Mouse (Mus musculus) CD4-positive helper T cell, adult 2 months (primary cell): ENCODE measurements around the gene Cep63.

Source experiments
- DNase-seq: peaks from one replicate; pipeline ENCODE4 v3.0.0-alpha.2; 2012; ENCODE audit warnings: low read depth, missing footprints, low spot score

Cep63 gene

GRCm38 (mm10) chr9:102631589-102632147 is 5.3 kb upstream of the Cep63 start:
- DNase-seq = no peak

DNA sequence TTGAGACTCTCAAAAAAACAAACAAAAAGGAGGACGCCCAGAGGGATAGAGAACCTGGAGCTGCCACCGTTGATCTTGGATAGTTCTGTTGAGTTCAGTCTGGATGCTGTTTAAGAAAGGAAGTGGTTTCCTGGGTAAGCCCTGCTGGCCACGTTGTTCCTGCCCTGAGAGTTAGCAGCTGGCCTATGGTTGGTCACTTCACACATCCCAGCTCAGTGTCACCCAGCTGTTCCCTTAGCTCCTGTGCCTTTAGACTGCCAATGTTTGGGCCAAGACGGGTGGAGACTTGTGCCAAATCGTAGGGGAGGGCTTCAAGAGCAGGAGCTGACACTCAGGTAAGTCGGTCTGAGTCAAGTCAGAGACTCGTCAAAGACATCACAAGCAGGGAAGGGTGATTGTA is 2.7 kb upstream of the Cep63 start:
- no peak for DNase-seq

DNA sequence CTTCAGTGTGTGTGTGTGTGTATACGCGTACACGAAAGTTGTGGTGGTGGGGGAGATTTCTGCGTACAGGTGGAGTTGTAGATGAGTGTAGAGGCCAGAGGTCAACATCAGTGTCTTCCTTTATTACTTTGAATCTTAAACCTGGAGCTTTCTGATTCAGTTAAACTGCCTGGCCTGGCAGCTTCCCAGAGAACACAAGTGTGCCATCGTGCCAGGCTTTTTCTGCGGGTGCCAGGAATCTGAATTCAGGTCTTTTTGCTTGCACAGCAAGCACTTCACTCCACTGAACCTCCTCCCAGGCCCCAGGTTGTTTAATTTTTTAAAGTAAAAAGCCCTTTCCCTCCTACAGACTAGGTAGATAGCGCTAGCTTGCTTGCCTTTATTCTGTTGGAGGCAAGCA is 1.1 kb upstream of the Cep63 start:
- DNase-seq = no peak

GRCm38 (mm10) chr9:102626839-102627225 is 498 bp upstream of the Cep63 start:
- DNase-seq = no peak

GRCm38 (mm10) chr9:102625401-102625982 is 842 bp downstream of the Cep63 start:
- no peak for DNase-seq

GRCm38 (mm10) chr9:102623581-102623980 is 2.8 kb downstream of the Cep63 start:
- no peak for DNase-seq

GRCm38 (mm10) chr9:102622876-102623275 is 3.5 kb downstream of the Cep63 start:
- no peak for DNase-seq

- DNase-seq = peak; percentile 75
Observed at GRCm38 (mm10) chr9:102622192-102622857, 4.0 kb downstream of the Cep63 start.

GRCm38 (mm10) chr9:102621385-102621784 is 4.9 kb downstream of the Cep63 start:
- no peak for DNase-seq

- DNase-seq = no peak
Observed at GRCm38 (mm10) chr9:102616267-102616666, 10.1 kb downstream of the Cep63 start.

DNA sequence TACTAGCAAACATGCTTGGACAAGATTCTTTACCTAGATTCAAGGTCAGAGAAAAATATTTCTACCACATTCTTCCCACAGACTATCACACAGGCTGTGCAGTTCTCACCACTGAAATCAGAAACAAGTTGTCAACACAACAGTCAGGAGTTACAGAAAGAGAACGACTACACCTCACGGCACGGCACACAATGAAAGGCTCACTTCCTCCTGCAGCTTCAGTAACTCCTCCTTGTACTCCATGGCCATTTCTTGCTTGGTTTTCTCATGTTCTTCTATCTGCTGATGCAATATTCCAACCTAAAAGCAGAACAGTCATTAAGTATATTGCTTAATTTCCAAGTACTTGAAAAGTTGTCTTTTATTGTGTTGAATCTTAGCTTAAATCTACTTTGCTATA is 11.3 kb downstream of the Cep63 start:
- no peak for DNase-seq

GRCm38 (mm10) chr9:102609221-102609620 is 17.1 kb downstream of the Cep63 start:
- no peak for DNase-seq

- no peak for DNase-seq
Observed at GRCm38 (mm10) chr9:102607471-102607870, 18.9 kb downstream of the Cep63 start.

DNA sequence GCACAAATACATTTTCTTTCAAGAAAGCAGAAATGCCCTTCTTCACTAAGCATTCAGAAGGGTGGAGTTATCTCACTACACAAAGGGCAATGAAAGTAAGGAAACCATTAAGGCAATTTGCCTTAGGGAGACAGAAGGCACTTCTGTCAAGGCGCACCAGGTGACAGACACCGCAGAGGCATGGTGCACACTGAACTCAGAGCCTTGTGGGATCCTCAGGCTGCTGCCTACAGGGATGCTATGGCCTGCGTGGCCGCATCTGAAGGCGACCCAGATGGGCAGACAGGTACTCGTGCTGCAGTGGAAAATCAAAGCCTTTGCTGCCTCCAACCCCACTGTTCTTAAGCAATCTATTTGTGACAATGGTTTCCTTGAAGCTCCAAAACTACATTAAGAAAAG is 21.2 kb downstream of the Cep63 start:
- no peak for DNase-seq

DNA sequence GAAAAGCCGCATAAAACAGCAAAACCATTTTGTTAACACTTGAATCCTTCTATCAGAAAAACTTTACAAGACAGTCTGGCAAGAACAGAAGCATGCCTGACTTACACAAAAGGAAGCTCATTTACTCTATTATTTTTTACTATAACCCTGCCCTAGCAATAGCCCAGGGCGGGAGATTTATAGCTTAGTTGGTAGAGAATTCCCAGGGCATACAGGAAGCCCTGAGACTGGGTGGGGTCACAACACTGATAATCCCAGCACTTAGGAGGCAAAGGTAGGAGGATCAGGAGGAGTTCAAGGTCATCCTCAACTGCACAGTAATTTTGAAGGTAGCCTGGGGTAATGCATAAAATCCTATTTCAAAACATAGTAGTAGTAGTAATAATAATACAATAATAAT is 24.7 kb downstream of the Cep63 start:
- DNase-seq = no peak

- DNase-seq = no peak
Observed at GRCm38 (mm10) chr9:102601187-102601586, 25.1 kb downstream of the Cep63 start.

DNA sequence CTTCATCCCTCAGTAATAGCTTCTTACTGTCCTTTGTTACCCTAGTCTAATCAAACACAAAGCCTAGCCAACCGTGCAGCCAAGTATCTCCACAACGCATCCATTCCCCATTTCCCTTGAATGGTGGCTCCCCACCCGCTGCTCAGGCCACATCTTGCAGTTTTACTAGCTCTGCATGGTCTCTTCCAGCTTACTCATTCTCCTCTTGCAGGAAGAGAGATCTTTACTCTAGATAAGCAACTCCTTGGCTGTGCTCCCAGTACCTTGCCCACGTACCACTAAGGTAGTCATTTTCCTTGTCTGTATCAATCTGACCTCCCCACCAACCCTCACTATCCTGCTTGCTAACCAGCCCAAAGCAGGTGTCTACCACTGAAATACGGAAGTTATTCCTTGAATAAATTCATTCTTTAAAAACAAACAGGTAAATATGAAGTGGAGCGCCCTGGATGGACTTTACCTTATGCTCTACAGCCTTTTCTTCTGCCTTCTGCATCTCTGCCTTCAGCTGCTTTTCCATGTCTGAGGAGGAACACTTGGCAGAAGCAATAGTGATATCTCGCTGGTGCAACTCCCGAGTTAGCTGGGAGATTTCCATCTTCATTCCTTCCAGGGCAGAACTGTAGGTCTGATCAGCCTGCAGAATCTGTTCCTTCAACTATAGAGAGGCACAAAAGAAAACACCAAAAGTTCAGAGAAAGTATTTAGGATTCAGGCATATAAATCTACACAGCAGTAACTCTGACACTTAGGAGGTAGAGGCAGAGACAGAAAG is 30.5 kb downstream of the Cep63 start:
- no peak for DNase-seq

DNA sequence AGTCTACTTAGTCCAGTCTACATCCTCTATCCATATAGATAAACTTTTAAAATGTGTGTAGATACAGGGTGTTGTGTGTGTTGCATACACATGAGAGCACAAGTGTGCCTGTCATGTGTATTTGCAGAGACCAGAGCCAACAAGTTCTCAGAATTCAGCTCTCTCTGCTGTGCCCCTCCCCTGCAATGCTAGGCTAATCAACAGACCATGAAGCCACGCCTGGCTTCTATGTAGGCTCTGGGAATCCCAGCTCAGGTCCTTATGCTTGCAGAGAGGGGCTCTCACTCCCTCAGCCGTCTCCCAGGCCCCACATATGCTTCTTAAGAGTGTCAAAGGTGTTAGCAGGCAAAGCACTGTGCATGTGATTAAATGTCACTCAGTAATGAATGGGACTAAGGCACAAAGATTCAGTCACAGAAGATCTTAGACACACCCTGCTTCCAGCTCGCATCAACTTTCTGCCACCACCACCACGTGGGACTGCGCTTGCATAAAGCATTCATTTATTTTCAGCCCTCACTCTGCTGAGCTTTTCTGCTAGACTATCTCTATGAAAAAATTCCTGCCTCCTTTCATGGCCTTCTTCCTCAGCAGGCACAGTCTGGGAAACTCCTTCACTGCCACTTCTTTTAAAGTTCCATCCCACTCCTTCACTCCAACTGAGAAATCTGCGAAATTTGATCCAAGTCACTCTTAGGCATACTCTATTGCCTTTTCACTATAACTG is 31.5 kb downstream of the Cep63 start:
- DNase-seq = no peak

DNA sequence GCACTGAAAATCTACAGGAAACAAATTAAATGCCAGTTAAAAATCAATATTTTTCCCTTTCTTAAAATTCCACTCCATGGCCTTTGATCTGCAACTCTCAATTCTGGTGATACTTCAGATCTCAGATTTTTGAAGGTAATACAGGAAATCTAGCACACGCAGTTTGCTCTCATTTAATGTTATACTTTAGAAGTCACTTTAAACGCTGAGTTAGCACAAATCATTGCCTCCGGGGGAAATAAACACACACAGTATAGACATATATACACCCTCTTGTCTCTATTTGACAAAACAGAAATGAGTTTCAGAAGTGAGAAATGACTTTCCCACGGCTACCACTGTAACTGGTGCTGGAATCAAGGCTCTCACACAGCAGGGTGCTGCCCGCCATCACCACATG is 39.0 kb downstream of the Cep63 start:
- peak; percentile 16 for DNase-seq

GRCm38 (mm10) chr9:102581921-102582469 is 44.3 kb downstream of the Cep63 start:
- no peak for DNase-seq

- peak; percentile 54 for DNase-seq
Observed at GRCm38 (mm10) chr9:102577480-102577879, 48.9 kb downstream of the Cep63 start.

GRCm38 (mm10) chr9:102572888-102573287 is 53.4 kb downstream of the Cep63 start:
- peak; percentile 17 for DNase-seq
